Mouse (Mus musculus) embryonic fibroblast, embryonic 13.5 days (primary cell): ENCODE results near the gene Calr.
A peak's percentile ranks its signal among the peaks of the same experiment; 100 is the strongest.

ENCODE experiments used
- CTCF ChIP-seq: IDR thresholded peaks from 2 replicates; pipeline ENCODE4 v1.5.1; 2011; ENCODE audit warnings: mild to moderate bottlenecking, control low read depth, low read length, moderate library complexity, borderline replicate concordance; ENCODE audit not compliant: insufficient read depth
- POLR2A ChIP-seq: IDR thresholded peaks from 2 replicates; pipeline ENCODE4 v1.6.1; 2011; ENCODE audit warnings: low read depth, mild to moderate bottlenecking, control low read depth, low read length, moderate library complexity

DNA sequence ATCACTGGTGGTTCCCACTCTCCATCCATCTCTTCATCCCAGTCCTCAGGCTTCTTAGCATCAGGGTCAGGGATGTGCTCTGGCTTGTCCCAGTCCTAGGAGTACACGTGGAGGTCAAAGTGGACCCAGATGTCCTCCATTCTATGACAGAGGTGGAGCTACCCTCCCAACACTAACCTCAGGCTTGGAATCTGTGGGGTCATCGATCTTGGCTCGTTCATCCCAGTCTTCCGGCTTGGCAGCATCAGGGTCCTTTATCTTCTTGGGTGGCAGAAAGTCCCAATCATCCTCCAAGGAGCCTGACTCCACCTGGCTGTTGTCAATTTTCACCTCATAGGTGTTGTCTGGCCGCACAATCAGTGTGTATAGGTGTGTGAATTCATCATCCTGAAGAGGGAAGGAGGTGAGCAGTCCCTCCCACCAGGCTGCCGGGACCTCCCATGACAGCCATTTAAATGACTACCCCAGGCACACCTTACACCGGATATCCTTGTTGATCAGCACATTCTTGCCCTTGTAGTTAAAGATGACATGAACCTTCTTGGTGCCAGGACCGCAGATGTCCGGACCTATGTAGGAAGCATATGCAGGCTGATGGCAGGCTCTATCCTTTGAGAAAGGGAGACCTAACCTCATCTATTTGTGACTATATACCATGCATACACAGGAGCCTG is 2.2 kb downstream of the Calr start:
- TF ChIP-seq CTCF: no peak
- 0 out of 2 replicates have a peak, but pooled peaks have one; percentile 34 for TF ChIP-seq POLR2A
